Mouse (Mus musculus) adrenal gland, postnatal 4 days (tissue): ENCODE data around the gene Kcnk7. TPM values are rescaled to one million over a fixed set of nuclear protein-coding genes. Genes with fewer than 3 reads are reported as not detected.

Experiments
- DNase-seq, 2 experiments: peaks; one replicate each; pipeline ENCODE4 v3.0.0; 2021 to 2022; ENCODE audit warnings: low spot score in 2 of 2, mixed read lengths in 2 of 2
- total RNA-seq, 2 experiments: library from RNA; stranded (reverse); gene quantifications; 2 replicates each; pipeline ENCODE4 v1.2.3; 2021

Kcnk7 gene
- total RNA-seq, 2 experiments from 2014 or later: not detected

DNA sequence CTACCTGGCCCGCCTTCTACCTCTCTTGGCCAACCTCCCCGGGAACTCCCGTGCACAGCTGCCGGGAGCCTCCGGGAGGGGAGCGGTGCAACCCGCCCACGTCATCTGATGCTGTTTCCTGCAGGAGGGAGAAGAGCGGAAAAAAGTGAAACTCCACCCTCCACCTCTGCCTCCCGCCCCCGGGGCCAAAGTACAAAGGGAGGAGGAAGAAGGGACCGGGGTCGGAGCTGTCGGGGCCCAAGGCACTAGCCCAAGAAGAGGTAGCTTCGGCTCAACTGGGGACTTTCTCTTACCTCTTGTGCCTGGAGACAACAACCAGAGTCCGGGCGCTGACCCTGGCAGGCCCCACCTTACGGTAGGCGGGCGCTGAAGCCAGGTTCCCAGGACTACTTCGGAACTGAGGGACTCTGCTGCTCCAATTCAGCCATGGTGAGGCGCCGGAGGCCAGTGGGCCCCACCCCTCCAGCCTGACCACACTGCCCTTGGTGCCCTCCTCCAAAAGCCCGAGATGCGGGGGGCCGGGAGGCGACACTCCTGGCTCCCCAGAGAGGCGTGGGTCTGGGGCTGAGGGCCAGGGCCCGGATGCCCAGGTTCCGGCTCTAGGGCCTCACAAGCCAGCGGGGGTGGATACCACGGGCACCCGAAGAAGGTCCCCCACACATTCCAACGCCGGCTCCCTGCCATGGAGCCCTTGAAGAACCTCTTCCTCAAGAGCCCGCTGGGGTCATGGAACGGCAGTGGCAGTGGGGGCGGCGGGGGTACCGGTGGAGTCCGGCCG lies 14.4 kb upstream of the Kcnk7 start:
- peak; percentile 54 to 82 for DNase-seq

DNA sequence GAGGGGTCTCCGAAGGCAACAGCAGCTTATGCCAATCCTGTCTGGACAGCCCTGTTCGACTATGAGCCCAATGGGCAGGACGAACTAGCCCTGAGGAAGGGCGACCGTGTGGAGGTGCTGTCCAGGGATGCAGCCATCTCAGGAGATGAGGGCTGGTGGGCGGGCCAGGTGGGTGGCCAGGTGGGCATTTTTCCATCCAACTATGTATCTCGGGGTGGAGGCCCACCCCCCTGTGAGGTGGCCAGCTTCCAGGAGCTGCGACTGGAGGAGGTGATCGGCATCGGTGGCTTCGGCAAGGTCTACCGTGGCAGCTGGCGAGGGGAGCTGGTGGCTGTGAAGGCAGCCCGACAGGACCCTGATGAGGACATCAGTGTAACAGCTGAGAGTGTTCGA lies 13.8 kb upstream of the Kcnk7 start:
- DNase-seq: no peak

DNA sequence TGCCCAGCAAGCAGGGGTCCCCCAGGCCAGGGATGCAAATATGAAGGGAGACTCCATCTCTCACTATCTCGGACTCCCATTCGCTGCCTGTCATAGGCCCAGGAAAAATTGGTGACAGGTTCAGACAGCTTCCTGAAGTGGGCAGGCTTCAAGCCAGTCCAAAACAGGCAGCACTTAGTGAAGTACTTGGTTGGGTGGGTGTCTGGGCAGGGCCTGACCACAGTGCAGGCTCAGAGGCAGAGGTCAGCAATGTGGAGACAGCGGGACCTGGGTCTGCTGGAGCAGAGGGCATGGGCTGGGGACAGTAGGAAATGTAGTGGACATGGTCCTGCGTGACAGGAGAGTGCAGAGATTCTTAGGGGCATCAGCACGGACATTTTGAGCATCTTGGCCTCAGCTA lies 12.6 kb upstream of the Kcnk7 start:
- no peak for DNase-seq

DNA sequence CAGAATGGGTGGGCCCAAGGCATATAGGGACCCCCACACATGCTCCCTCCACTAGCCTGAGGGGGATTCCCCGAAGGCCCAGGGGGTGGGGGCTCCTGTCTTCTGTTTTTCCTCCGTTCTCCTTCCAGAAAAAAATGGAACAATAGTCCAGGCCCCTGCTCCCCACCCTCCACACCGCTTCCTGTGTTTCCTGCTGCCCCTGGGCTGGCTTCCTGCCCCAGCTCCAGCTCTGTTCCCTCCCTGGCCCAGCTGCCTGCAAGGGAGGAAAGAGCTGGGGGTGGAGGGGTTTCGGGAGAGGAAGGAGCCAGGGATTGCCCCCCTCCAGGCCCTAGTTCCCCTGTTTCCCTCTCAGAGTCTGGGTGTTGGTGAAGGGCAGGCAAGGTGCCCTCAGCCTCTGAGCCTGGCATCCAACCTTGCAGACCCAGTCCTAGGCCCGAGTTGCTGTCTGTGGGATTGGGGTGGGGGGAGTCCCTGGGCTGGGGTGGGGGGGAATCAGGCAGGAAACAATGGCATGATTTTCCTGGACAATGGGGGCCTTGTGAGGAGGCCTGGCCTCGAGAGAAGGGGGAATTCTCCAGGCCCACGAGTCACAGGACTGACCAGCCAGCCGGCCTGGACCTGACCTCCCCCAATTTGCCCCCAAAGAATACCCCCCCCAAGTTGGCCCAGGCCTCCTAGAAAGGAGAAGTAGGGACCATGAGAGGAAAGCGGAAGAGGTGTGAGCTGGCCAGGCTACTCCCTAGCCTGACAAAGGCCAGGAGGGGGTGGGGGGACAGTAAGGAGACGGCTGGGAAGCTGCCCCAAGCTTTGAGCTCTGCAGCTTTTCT lies 11.9 kb upstream of the Kcnk7 start:
- no peak for DNase-seq

DNA sequence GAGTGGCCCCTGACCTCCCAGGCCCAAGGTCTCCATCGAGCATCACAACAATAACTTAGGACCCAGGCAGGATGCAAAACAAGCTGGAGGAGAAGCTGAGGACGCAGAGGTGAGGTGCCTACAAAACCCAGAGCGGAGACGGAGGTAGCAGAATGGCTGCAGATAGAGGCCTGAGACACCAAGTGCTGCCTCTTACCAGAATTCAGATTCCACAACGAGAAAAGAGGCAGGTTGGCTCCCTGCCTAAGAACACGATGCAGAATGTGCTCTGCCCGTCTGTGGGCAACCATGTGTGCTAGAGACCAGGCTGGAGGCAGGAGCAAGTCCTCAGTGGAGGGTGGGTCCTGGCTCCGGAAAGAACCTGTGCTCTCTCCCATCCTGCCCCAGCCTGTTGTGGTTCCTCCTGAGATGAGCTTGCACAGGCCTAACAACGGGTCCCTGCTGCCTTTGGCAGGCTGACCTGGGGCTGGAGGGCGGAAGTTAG lies 11.2 kb upstream of the Kcnk7 start:
- DNase-seq: no peak

DNA sequence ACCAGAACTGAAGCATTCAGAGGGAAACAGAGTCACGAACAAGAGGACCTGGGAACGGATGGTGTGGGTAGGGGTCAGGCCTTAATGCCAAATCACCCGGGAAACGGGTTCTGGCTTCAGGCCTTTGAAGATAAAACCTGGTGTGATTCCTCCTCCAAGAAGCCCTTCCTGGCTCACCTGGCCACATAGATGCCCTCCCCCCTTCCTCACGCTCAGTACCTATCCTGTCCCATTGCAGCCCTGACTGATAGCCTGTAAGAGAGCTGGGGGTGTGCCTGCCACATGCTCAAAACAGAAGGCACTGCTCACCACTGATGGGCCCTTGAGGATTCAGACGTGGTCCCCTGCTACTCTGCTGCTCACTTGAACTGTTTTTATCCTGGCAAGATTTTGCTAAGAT lies 10.4 kb upstream of the Kcnk7 start:
- no peak for DNase-seq

DNA sequence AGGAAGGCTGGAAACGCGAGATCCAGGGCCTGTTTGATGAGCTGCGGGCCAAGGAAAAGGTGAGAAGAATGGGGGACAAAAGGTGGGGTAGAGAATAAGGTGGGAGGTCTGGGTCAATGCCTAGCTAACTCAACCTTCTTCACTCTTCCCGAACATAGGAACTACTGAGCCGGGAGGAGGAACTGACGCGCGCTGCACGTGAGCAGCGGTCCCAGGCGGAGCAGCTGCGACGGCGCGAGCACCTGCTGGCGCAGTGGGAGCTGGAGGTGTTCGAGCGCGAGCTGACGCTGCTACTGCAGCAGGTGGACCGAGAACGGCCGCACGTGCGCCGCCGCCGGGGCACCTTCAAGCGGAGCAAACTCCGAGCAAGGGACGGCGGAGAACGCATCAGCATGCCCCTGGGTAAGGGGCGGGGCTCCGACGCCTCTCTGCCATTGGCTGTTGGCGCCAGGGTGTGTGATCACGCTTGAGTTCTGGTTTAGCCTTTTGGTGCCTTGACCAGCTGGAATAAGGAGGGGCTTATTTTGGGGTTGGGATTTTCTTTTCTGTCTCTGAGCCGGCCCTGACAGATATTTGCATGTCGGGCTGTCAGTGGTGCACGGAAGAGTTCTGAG lies 8.2 kb upstream of the Kcnk7 start:
- DNase-seq: no peak

DNA sequence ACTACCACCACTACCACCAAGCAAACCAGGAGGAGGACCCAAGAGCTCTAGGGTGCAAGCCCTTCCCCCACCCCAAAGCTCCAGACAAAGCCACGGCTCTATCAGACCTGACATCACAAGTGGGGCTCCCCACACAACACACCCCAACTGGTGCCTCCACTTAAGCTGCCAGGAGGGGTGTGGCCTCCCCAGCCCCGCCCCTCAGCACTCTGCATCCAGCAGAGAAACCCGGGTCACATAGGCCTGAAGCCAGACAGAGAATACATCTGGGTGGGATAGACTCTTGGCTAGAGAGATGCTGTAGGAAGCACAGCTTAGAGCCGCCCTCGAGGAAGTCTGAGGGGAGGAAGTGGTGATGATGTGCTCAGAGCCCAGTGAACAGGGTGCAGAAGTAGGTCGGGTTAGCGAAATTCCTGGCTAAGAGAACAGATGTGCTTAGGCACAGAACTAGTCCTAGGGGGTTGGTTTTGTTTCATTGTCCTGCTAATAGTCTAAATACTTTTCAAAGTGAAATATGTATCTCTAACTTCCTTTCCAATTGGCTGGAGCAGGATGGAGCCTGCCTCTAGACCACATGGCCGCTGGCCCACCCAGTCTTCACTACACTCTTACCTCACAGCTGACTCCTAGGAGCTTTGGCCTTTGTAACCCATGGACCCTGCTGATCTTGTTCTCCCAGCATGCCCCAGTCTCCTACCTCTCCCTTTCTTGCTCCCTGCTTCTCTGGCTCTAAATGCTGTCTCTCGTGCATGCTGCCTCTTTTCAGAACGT lies 819 bp downstream of the Kcnk7 start:
- no peak for DNase-seq

DNA sequence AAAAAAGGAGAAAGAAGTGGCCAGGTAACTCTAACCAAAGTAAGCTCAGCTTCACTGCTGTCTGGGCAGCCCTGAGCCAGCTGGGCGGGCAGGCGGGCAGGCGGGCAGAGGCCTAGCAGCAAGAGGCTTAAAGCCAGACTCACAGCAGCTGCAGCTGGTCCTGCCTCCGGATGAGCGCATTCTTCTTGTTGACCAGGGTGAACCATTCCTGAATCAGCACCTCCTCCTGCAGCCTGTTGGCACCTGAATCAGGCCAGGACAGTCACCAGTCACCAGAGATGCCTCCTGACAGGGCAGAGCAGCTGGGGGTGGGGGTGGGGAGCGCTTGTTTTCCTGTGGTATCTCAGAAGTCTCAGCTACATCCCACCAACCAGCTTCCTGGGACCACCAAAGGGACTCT lies 5.9 kb downstream of the Kcnk7 start:
- no peak for DNase-seq

DNA sequence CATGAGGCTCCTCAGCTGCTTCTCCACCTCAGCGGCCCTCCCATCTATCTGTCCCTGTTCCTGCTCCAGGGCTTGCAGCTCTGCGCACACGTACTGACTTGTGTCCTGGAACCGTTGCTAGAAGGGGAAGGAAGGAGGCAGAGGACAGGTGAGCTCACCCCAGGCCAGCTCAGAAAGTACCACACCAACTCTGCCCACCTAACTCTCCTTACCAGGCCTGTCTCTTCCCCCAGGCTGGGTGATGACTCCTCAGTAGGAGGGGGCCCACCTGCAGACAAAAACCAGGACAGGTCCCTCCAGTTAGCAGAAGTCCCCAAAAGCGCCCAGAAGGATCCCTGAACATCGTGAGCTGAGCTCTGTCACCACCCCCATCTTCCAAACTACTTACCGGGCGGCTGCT lies 6.4 kb downstream of the Kcnk7 start:
- DNase-seq: no peak

DNA sequence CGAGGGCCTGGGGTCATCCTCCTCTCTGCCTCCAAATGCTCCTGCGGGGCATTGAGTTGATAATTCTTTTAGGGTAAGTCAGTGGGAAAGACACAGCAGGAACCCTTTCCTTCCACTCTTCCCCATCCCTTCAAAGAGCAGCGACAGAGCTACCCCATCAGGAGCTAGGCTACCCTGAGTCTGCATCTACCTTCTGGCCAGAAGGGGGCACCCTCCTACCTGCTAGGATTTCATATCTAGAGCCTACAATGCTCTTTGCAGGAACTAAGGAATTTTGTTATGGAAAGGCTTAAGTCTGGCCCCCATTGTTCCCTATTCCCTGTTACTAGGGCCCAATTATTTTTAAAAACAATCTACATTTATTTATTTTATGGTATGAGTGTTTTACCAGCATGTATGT lies 7.1 kb downstream of the Kcnk7 start:
- no peak for DNase-seq

DNA sequence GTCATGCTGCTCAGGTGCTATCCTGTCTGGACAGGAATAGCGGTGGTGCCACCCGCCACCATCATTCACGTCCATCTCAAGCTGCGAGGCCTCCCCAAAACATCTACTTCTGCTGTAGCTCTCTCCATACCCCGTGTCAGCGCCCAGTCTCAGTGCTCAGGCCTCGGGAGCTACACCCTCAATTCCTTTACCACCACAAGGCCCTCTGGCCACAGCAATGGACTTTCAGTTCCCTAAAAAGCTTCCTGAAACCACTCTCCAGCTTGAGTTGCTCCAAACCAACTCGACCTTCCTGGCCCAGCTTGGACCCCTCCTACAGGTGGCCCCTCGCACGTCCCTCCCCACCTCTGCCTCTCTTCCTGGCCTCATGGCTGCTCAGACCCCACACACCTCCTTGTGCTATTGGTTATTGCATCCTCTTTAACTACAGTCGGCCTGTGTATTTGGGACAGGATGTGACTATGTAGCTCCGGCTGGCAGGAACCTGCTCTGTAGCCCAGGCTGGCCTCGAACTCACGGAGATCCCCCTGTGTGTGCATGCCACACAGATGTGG lies 7.8 kb downstream of the Kcnk7 start:
- DNase-seq: no peak

DNA sequence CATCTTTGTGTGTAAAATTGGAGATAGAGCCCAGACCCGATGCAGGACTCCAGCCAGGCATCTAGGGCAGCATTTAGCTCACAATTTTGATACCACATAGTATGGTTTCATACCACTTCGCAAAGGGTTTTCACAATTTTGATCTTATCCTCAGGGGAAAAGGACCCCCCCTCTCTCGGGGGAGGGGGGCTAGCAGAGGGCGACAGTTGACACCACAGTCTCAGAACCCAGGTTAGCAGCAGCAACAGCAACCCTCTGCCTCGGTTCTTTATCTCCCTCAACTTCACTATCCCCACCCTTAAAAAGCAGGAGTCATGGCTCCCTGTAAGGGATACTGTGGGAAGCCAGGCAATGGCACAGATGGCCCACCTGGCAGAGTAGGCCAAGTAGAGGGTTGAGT lies 9.1 kb downstream of the Kcnk7 start:
- no peak for DNase-seq

DNA sequence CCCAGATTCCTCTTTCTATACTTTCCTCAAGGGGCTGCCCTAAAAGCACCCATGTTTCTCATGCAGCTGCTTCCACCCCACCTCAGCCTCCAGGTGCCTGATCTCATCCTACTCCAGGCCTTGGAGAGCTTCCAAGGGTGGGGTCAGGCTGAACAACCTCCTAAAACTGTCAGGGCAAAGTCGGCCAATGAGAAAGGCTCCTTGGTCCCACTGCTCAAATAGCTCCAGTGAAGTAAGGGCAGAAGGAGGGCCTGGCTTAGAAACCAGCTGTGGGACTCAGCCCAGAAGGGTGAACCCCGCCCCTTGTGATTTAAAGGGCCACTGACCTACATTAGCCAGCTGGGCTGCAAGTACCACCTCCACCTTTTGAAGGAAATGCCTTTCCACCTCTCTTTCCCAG lies 9.6 kb downstream of the Kcnk7 start:
- no peak for DNase-seq

DNA sequence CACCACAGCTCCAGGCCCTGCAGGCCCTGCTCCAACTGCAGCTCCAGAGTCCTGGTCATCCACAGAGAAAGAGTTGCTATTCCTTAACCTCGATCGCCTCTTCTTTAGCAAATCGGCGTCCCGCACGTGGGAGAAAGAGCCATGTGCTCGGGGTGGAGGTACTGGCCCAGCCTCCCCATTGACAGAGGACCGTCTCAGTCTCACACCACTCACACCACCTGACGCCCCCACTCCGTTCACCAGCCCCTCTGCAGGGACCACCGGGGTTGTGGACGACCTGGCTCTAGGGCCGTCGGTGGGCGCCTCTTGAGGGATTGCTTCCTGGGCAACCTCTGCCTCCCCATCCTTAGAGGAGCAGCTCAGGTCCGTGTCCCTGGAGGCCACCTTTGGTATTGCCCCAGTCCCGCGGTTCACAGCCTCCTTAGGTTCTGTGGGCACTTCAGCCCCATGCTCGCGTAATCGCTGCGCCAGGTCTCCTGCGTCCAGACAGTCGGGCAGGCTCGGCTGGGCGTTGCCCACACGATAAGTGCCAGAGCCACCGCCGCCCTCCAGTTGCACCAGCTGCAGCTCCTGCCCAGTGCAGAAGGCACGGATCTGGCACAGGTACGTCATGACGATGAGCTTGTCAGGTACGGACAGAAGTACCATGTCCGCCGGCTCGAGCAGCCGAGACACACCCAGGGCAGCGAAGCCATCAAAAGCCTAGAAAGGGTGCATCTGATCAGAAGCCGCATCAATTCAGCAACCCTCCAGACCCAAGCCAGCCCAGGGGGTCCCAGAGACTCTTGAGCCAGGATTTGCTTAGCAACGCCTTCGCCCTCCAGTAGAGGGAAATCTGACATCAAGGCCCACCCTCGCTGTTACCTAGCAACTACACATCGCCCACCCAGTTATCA lies 11.9 kb downstream of the Kcnk7 start:
- DNase-seq: no peak

DNA sequence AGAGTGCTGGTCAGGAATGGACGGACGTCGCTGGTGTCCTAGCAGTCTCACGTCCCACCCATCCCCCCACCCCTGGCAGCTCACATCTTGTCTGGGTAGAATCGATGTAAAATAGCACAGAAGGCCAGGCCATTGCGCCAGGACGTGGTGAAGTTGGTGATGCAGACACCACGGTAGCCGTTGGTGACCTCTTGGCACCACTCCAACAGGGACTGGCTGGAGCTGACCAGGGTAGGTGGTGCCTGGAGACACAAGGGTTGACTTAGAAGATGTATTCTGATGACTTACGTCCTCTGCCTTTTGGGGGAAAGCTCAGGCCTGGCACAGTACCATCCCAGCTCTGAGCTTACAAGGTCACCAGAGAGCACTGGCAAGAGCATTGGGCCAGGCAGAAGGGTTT lies 12.8 kb downstream of the Kcnk7 start:
- no peak for DNase-seq

DNA sequence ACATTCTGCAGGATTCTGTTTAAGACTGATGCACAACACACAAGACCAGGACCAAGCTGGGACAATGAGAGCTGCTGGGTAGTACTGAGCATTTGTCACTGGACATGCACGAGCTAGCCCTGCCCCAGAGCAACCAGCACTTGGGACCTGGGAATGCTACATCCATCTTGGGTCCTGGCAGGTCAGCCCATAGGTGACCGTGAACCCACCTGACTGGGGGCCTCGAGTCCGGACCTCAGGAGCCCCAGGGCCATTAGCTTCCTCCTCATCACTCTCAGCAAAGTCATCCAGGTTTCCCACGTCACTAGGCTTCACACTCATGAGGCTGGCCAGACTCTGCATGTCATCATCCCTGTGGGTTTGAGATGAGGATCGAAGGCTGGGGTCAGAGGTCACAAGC lies 17.1 kb downstream of the Kcnk7 start:
- no peak for DNase-seq

DNA sequence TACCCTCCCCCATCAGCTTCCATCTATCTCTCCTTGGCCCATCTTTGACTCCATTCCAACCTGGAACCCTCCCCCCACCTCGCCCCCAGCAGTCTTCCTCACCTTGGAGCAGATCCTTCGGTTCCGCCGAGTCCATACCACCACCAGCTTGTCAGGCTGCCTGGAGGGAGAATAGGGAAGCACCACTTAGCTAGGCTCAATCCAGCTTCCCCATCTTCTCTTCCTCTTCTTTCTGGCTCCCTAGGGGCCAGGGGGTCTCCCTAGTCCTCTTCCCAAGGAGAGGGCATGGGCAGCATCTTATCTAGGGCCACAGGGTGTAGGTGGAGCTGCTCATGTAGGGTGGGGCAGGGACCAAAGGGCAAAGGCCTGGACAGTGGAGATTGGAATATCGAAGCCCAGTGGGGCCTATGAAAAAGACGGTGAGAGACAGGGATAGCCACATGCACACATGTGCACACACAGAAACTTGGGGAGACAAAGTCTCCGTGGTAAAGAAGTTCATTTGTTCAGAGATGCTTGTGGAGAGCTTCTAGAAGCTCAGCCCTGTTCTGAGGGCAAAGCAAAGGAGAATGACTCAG lies 18.8 kb downstream of the Kcnk7 start:
- DNase-seq: no peak

DNA sequence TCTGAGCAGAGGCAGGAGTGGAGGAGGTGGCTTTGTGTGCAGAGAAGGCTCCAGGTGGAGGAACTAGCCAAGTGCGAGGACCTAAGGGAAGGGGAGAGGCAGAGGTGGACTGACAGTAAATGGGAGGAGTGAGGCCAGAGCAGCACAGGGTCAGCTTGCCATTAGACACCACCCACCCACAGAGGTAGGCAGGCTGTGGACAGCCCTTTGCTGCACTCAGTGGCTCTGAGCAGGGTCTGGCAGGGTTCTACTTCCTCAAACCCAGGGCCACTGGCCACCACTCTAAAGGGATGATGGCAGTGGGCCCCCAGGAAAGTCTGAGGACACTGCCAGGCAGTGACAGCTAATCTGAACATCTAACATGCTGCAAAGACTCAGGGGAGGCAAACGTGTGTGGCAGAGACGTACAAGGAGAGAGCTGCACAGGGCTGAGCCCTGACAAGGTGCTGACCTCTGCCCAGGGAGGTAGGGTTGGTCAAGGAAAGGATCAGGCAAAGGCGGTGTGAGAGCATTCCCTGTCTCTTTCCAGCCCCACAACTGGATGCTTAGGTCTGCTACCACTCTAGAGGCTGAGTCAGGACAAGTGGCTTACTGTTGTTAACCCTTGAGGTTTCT lies 19.9 kb downstream of the Kcnk7 start:
- no peak for DNase-seq
